Mouse (Mus musculus): Measurements from ENCODE around the gene Cldn3. TPM values are rescaled to one million over a fixed set of nuclear protein-coding genes. Genes with fewer than 3 reads are reported as not detected.
"Not testable (repeated sequence)": the region's sequence is repeated elsewhere in the genome, so short reads cannot be mapped to it uniquely, and the experiment has no call there.

The Cldn3 gene
- polyA plus RNA-seq, 1 experiment from 2014 or later = 3.5 TPM

DNA sequence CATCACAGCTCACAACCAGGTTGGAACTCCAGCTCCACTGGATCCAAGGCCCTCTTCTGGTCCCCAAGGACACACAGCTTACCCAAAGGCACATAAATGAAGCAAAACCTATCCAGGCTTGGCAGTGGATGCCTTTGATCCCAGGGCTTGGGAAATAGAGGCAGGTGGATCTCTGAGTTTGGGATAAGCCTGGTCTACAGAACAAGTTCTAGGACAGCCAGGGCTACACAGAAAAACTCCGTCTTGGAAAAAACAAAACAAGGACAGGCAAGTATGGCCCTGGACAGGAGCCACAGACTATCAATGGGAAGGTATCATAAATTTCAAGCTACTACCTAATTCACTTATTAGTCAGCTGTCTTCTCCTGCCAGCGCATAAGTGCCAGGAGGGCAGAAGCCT lies 24.5 kb upstream of the Cldn3 start:
- 90% methylated on average over 2 of the region's 2 CpGs for WGBS
- no peak for ATAC-seq (ENCODE audit: low FRiP score)
- H3K4me3 ChIP-seq (ENCODE audit: low read depth, low read length) = no peak overlapping the region
- H3K27me3 ChIP-seq (ENCODE audit: control insufficient read depth, insufficient read depth, low read length) = no peaks in the 10 kb centered on the region
- H3K4me1 ChIP-seq (replicated peaks; ENCODE audit: control insufficient read depth, insufficient read depth, low read length) = peaks cover 2% of the 10 kb centered on the region; the same call in 1 of the 2 replicates
- no peaks in the 10 kb centered on the region for H3K36me3 ChIP-seq (ENCODE audit: control insufficient read depth, insufficient read depth, low read length)
- DNase-seq (ENCODE audit: low spot score) = no peak
- H3K27ac ChIP-seq (ENCODE audit: low read depth, low read length) = no peak overlapping the region
- H3K9me3 ChIP-seq (ENCODE audit: control insufficient read depth, low read length) = no peaks in the 10 kb centered on the region
- H3K4me2 ChIP-seq (replicated peaks; ENCODE audit: low read depth, low read length) = no peak overlapping the region
- H3K9ac ChIP-seq (ENCODE audit: low read depth, low read length) = no peak overlapping the region

DNA sequence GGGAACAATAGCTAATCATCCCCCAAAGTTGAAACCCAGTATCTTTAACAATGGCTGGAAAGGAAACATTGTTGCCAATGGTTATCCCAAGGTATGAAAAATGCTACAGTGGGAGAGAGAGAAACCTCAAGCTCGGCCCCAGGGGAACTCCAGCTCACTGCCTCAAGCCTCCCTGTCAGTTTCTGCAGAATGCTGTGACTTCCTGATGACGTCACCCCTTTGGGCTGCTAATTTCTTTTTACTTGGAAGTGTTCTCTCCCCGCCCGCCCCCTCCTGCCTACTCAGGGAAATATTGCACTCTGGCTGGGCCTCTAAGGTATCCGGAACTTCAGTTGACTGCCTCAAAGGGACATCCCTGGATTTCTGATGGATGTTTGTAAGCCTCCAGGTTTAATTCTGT lies 22.5 kb upstream of the Cldn3 start:
- H3K27me3 ChIP-seq (ENCODE audit: control insufficient read depth, insufficient read depth, low read length) = no peaks in the 10 kb centered on the region
- H3K9me3 ChIP-seq (ENCODE audit: control insufficient read depth, low read length) = no peaks in the 10 kb centered on the region
- ATAC-seq (ENCODE audit: low FRiP score) (no peak), DNase-seq (ENCODE audit: low spot score) (no peak)
- H3K27ac ChIP-seq (ENCODE audit: low read depth, low read length) = no peak overlapping the region
- no peaks in the 10 kb centered on the region for H3K36me3 ChIP-seq (ENCODE audit: control insufficient read depth, insufficient read depth, low read length)
- no peak overlapping the region for H3K4me2 ChIP-seq (replicated peaks; ENCODE audit: low read depth, low read length)
- peaks cover 2% of the 10 kb centered on the region; the same call in 1 of the 2 replicates for H3K4me1 ChIP-seq (replicated peaks; ENCODE audit: control insufficient read depth, insufficient read depth, low read length)
- no peak overlapping the region for H3K9ac ChIP-seq (ENCODE audit: low read depth, low read length)
- no peak overlapping the region for H3K4me3 ChIP-seq (ENCODE audit: low read depth, low read length)
- 45% methylated on average over 5 of the region's 5 CpGs for WGBS

DNA sequence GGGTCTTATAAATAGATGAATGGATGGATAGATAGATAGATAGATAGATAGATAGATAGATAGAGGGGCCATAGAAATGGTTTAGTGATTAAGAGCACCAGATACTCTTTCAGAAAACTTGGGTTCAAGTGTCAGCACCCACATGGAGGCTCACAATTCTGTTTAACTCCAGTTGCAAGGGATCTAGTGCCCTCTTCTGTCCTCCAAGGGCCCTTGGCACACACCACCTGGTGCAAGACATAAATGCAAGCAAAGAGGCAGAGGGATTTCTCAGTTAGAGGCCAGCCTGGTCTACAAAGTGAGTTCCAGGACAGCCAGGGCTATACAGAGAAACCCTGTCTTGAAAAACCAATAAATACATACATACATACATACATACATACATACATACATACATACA lies 21.4 kb upstream of the Cldn3 start:
- not testable (repeated sequence) for H3K4me3 ChIP-seq (ENCODE audit: low read depth, low read length); H3K9ac ChIP-seq (ENCODE audit: low read depth, low read length); H3K9me3 ChIP-seq (ENCODE audit: control insufficient read depth, low read length); H3K4me1 ChIP-seq (replicated peaks; ENCODE audit: control insufficient read depth, insufficient read depth, low read length); DNase-seq (ENCODE audit: low spot score); ATAC-seq (ENCODE audit: low FRiP score); H3K36me3 ChIP-seq (ENCODE audit: control insufficient read depth, insufficient read depth, low read length); H3K27me3 ChIP-seq (ENCODE audit: control insufficient read depth, insufficient read depth, low read length); H3K4me2 ChIP-seq (replicated peaks; ENCODE audit: low read depth, low read length); H3K27ac ChIP-seq (ENCODE audit: low read depth, low read length)

DNA sequence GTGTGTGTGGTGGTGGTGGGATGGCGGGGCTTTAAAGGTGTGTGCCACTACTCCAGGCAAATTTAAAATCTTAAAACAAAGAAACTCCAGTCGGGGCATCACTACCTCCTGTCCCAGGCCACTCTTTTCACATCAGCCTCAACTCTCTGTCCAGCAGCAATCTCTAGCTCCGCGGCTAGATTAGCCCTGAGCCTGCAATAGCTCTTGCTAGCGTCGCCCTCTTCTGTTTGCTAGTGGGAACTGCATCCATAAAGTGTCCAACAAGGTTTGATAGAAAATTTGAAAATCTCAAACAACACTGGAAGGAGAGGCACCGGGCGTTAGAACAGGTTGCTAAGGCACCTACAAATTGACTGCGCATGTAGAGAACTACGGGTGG lies 20.6 kb upstream of the Cldn3 start:
- Histone ChIP-seq H3K4me3 (ENCODE audit: low read depth, low read length) (no peak overlapping the region), H3K4me1 (replicated peaks; ENCODE audit: control insufficient read depth, insufficient read depth, low read length) (peaks cover 2% of the 10 kb centered on the region; the same call in 1 of the 2 replicates), H3K4me2 (replicated peaks; ENCODE audit: low read depth, low read length) (no peak overlapping the region), H3K9ac (ENCODE audit: low read depth, low read length) (no peak overlapping the region), H3K36me3 (ENCODE audit: control insufficient read depth, insufficient read depth, low read length) (no peaks in the 10 kb centered on the region), H3K27ac (ENCODE audit: low read depth, low read length) (no peak overlapping the region), H3K9me3 (ENCODE audit: control insufficient read depth, low read length) (no peaks in the 10 kb centered on the region), H3K27me3 (ENCODE audit: control insufficient read depth, insufficient read depth, low read length) (no peaks in the 10 kb centered on the region)
- WGBS = 9% methylated on average over 10 of the region's 10 CpGs
- peak; percentile 83 for DNase-seq (ENCODE audit: low spot score)
- ATAC-seq (ENCODE audit: low FRiP score) = no peak

DNA sequence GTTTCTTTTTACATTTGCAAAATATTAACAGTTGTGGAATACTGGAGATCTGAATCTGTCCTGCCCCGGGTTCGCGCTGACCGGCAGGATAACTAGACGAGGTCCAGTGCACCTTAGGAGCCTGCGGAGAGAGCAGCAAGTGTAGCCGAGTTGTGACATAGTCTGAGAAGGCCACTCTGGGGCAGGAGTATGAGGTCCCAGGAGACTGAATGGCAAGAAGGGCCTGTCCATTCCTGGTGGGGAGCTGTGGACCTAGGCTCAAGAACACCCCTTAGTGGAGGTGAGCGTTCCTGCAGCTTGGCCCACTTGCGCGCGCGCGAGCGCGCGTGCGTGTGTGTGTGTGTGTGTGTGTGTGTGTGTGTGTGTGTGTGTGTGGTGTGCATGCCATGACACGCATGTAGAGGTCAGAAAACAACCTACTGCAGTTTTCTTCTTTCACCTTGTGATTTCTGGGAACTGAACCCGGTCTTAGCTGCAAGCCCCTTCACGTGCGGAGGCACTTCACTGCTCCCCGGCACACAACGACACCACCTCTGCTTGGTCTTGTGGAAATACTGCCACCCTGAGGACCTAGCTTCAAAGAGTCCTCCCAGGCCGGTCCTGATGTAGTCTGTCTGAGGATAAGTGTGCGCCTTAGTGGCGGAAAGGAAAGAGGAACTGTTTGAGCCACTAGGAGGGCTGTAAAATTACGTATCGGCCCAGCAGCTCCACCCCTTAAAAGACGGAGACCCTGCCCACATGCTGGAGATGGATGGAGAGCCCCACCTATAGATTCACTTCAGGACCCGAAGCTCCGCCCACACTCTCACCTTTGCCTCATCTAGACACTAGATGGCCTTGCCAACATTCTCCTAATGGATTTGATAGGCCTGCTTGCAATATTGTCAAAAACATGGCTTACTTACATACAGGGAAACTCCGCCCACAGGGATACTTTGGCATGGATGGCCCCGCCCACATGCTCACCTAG lies 19.9 kb upstream of the Cldn3 start:
- peak overlapping the region; percentile 18; the same call in 1 of the 2 replicates for H3K4me2 ChIP-seq (replicated peaks; ENCODE audit: low read depth, low read length)
- H3K4me1 ChIP-seq (replicated peaks; ENCODE audit: control insufficient read depth, insufficient read depth, low read length) = peaks cover 2% of the 10 kb centered on the region; the same call in 1 of the 2 replicates
- no peak for ATAC-seq (ENCODE audit: low FRiP score)
- no peaks in the 10 kb centered on the region for H3K36me3 ChIP-seq (ENCODE audit: control insufficient read depth, insufficient read depth, low read length)
- DNase-seq (ENCODE audit: low spot score) = peak; percentile 40
- no peaks in the 10 kb centered on the region for H3K9me3 ChIP-seq (ENCODE audit: control insufficient read depth, low read length)
- H3K27me3 ChIP-seq (ENCODE audit: control insufficient read depth, insufficient read depth, low read length) = no peaks in the 10 kb centered on the region
- 8% methylated on average over 24 of the region's 33 CpGs for WGBS
- H3K4me3 ChIP-seq (ENCODE audit: low read depth, low read length) = 0 out of 2 replicates have a peak overlapping the region, but pooled peaks have one; percentile 3
- no peak overlapping the region for H3K9ac ChIP-seq (ENCODE audit: low read depth, low read length)
- no peak overlapping the region for H3K27ac ChIP-seq (ENCODE audit: low read depth, low read length)

- H3K27me3 ChIP-seq (ENCODE audit: control insufficient read depth, insufficient read depth, low read length) = no peaks in the 10 kb centered on the region
- no peak overlapping the region for H3K4me3 ChIP-seq (ENCODE audit: low read depth, low read length)
- no peaks in the 10 kb centered on the region for H3K9me3 ChIP-seq (ENCODE audit: control insufficient read depth, low read length)
- H3K9ac ChIP-seq (ENCODE audit: low read depth, low read length) = no peak overlapping the region
- ATAC-seq (ENCODE audit: low FRiP score) (no peak), DNase-seq (ENCODE audit: low spot score) (no peak)
- no peaks in the 10 kb centered on the region for H3K36me3 ChIP-seq (ENCODE audit: control insufficient read depth, insufficient read depth, low read length)
- H3K27ac ChIP-seq (ENCODE audit: low read depth, low read length) = no peak overlapping the region
- H3K4me1 ChIP-seq (replicated peaks; ENCODE audit: control insufficient read depth, insufficient read depth, low read length) = peaks cover 2% of the 10 kb centered on the region; the same call in 1 of the 2 replicates
- 69% methylated on average over 20 of the region's 20 CpGs for WGBS
- no peak overlapping the region for H3K4me2 ChIP-seq (replicated peaks; ENCODE audit: low read depth, low read length)
These were observed 18.7 kb upstream of the Cldn3 start for GRCm38 (mm10) chr5:134967164-134967944.

DNA sequence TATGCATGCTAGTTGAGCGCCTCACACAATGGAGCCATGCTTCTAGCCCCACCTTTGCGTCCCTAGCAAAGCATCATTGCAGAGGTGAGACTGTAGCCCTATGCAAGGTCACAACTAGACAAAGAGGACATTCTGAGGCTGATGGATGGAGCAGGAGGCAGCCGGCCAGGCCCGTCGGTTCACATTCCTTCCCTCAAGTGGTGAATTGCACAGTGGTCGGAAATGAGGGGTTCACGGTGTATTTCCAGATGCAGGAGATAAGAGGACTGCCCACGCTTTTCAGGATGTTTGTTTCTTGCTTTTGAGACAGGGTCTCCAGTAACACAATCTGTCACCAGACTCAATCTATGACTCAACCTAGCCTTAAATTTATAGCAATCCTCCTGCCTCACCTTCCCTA lies 15.3 kb upstream of the Cldn3 start:
- 74% methylated on average over 8 of the region's 8 CpGs for WGBS

DNA sequence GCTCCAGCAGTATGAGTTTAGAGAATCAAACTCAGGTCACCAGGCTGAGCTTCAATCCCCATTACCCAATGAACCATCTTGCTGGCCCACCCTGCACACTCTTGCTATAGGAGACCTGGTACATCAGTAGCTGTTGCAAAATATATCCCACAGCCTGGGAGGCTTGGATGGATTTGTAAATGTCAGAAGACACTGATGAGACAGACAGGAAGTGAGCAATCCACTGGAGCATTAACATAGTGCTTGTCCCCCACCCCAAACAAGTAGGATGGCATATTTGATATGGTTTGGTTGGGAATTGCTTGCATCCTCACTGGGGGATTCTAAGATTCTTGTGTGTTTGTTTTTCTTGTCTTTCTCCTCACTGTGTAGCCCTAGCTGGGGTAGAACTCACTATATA lies 12.9 kb upstream of the Cldn3 start:
- Histone ChIP-seq H3K4me1 (replicated peaks; ENCODE audit: control insufficient read depth, insufficient read depth, low read length) (no peaks in the 10 kb centered on the region), H3K27ac (ENCODE audit: low read depth, low read length) (no peak overlapping the region), H3K4me3 (ENCODE audit: low read depth, low read length) (no peak overlapping the region), H3K36me3 (ENCODE audit: control insufficient read depth, insufficient read depth, low read length) (no peaks in the 10 kb centered on the region), H3K9ac (ENCODE audit: low read depth, low read length) (no peak overlapping the region), H3K4me2 (replicated peaks; ENCODE audit: low read depth, low read length) (no peak overlapping the region), H3K27me3 (ENCODE audit: control insufficient read depth, insufficient read depth, low read length) (no peaks in the 10 kb centered on the region), H3K9me3 (ENCODE audit: control insufficient read depth, low read length) (no peaks in the 10 kb centered on the region)
- DNase-seq (ENCODE audit: low spot score) (no peak), ATAC-seq (ENCODE audit: low FRiP score) (no peak)

More for the DNA sequence above, 15.3 kb upstream of the Cldn3 start:
- H3K4me1 ChIP-seq (replicated peaks; ENCODE audit: control insufficient read depth, insufficient read depth, low read length) = peaks cover 2% of the 10 kb centered on the region; the same call in 1 of the 2 replicates
- no peak overlapping the region for H3K4me3 ChIP-seq (ENCODE audit: low read depth, low read length)
- H3K36me3 ChIP-seq (ENCODE audit: control insufficient read depth, insufficient read depth, low read length) = no peaks in the 10 kb centered on the region
- H3K27me3 ChIP-seq (ENCODE audit: control insufficient read depth, insufficient read depth, low read length) = no peaks in the 10 kb centered on the region
- no peaks in the 10 kb centered on the region for H3K9me3 ChIP-seq (ENCODE audit: control insufficient read depth, low read length)
- ATAC-seq (ENCODE audit: low FRiP score) (no peak), DNase-seq (ENCODE audit: low spot score) (no peak)
- no peak overlapping the region for H3K4me2 ChIP-seq (replicated peaks; ENCODE audit: low read depth, low read length)
- H3K27ac ChIP-seq (ENCODE audit: low read depth, low read length) = no peak overlapping the region
- H3K9ac ChIP-seq (ENCODE audit: low read depth, low read length) = no peak overlapping the region

Data from hindbrain, embryonic 11.5 days (tissue).